Mouse (Mus musculus) kidney, adult 10 weeks (tissue): ENCODE results near the gene Rmnd5a. TPM values are rescaled to one million over a fixed set of nuclear protein-coding genes. Genes with fewer than 3 reads are reported as not detected.

Experiments used
- polyA plus RNA-seq: library from polyadenylated mRNA; stranded (reverse); fragments of 350-450 nt; fragmentation: Illumina TruSeq; extraction: RNeasy Lipid Tissue Mini Kit (QIAGEN cat#74804); gene quantifications from one replicate; pipeline ENCODE4 v1.2.3, GENCODE M21; 2014; ENCODE audit warnings: low read depth, low replicate concordance

Gene Rmnd5a
- 182 TPM for polyA plus RNA-seq

GRCm38 (mm10) chr6:71440492-71441250, at the start of gene Rmnd5a:
Gene Rmnd5a, minus strand, starts transcription at chr6:71440637.

GRCm38 (mm10) chr6:71373249-71373775, 67.1 kb downstream of the Rmnd5a start, which contains the start of gene Cd8a:
Gene Cd8a, plus strand, starts transcription at chr6:71373427.

Other genes with a start within 250 kb of the Rmnd5a start
- gene Fabp1, start 240.8 kb downstream of the Rmnd5a start, polyA plus RNA-seq = 11.9 TPM
- 418 TPM for gene Krcc1, start 169.0 kb downstream of the Rmnd5a start, polyA plus RNA-seq
- 0.93 TPM for gene Smyd1, start 118.4 kb downstream of the Rmnd5a start, polyA plus RNA-seq
- not detected for gene Cd8b1, start 117.8 kb downstream of the Rmnd5a start, polyA plus RNA-seq
- 0.97 TPM for gene Cd8a, start 67.2 kb downstream of the Rmnd5a start, polyA plus RNA-seq
- 101 TPM for gene Rnf103, start 53.3 kb upstream of the Rmnd5a start, polyA plus RNA-seq
- gene Chmp3, start 103.2 kb upstream of the Rmnd5a start, polyA plus RNA-seq = 160 TPM
- 41.2 TPM for gene Kdm3a, start 192.4 kb upstream of the Rmnd5a start, polyA plus RNA-seq